Mouse (Mus musculus) spleen, adult 2 months (tissue): ENCODE data around the gene Fcamr. TPM values are rescaled to one million over a fixed set of nuclear protein-coding genes. Genes with fewer than 3 reads are reported as not detected.
A peak's percentile ranks its signal among the peaks of the same experiment; 100 is the strongest.

Experiments used
- DNase-seq, 2 experiments: peaks; one replicate each; pipeline versions ENCODE4 v3.0.0 to v3.0.0-alpha.2; 2012 to 2021; ENCODE audit warnings: low spot score in 2 of 2, low read depth in 1 of 2
- H3K27ac ChIP-seq: fragments of 200-500 bp; 2 replicates; pipeline ENCODE4 v1.5.1; 2012; ENCODE audit warnings: low read length, inconsistent platforms; ENCODE audit not compliant: insufficient read depth
- H3K27me3 ChIP-seq: fragments of 200-500 bp; 2 replicates; pipeline ENCODE4 v1.6.1; 2012; ENCODE audit warnings: mild to moderate bottlenecking, moderate library complexity, low read length, inconsistent platforms; ENCODE audit not compliant: control insufficient read depth, insufficient read depth
- H3K36me3 ChIP-seq: fragments of 200-500 bp; 2 replicates; pipeline ENCODE4 v1.6.1; 2012; ENCODE audit warnings: mild to moderate bottlenecking, low read length, inconsistent platforms; ENCODE audit not compliant: control insufficient read depth, insufficient read depth
- H3K4me1 ChIP-seq: fragments of 200-500 bp; 2 replicates; pipeline ENCODE4 v1.6.1; 2011; ENCODE audit warnings: inconsistent platforms; ENCODE audit not compliant: control insufficient read depth, insufficient read depth, insufficient read length
- H3K4me3 ChIP-seq: fragments of 200-500 bp; 2 replicates; pipeline ENCODE4 v1.5.1; 2011; ENCODE audit warnings: mild to moderate bottlenecking, inconsistent platforms; ENCODE audit not compliant: insufficient read depth, insufficient read length; ENCODE audit errors: extremely low read depth
- CTCF ChIP-seq: fragments of 200-500 bp; IDR thresholded peaks from 2 replicates; pipeline ENCODE4 v1.5.1; 2011; ENCODE audit warnings: mild to moderate bottlenecking, inconsistent platforms; ENCODE audit not compliant: insufficient read depth, insufficient read length, insufficient replicate concordance; ENCODE audit errors: extremely low read depth
- POLR2A ChIP-seq: fragments of 200-500 bp; IDR thresholded peaks from 2 replicates; pipeline ENCODE4 v1.6.1; 2011; ENCODE audit warnings: low read depth, low read length, inconsistent platforms
- WGBS: fragments of 180-500 bp; shearing (Covaris S2); methylation state at CpG from one replicate; pipeline ENCODE4 v1.1.7; 2018; 5-methylcytosine and 5-hydroxymethylcytosine counted together
- polyA plus RNA-seq: library from polyadenylated mRNA; depleted of rRNA; stranded (reverse); fragments of >200 nt; gene quantifications from 2 replicates; pipeline ENCODE4 v1.2.3, GENCODE M21; 2012

Gene Fcamr
- polyA plus RNA-seq, 1 experiment, result 0.67 TPM

DNA sequence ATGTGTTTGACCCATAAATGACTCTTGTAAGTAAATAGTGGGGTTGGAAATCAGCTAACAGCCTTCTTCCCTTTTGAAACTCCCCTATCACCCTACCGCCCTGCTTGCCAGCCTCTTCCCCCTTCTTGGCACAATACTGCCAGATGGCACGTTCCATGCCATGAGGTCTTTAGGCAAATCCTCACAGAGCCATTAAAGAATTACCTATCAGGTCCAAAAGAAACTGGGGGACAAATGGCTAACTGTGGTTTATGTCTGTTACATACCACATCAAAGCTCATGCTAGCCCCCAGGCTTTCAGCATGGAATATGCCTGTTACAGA lies 20.4 kb downstream of the Fcamr start:
- no peak overlapping the region for H3K4me3 ChIP-seq
- peak overlapping the region; percentile 90 for H3K27ac ChIP-seq
- peaks cover 18% of the 10 kb centered on the region; the same call in 1 of the 2 replicates for H3K4me1 ChIP-seq
- H3K36me3 ChIP-seq, result no peaks in the 10 kb centered on the region
- peak in 1 of 2 experiments; percentile 36 for DNase-seq
- TF ChIP-seq POLR2A (no peak), CTCF (no peak)
- 35% methylated on average over 2 of the region's 2 CpGs for WGBS
- no peaks in the 10 kb centered on the region for H3K27me3 ChIP-seq

DNA sequence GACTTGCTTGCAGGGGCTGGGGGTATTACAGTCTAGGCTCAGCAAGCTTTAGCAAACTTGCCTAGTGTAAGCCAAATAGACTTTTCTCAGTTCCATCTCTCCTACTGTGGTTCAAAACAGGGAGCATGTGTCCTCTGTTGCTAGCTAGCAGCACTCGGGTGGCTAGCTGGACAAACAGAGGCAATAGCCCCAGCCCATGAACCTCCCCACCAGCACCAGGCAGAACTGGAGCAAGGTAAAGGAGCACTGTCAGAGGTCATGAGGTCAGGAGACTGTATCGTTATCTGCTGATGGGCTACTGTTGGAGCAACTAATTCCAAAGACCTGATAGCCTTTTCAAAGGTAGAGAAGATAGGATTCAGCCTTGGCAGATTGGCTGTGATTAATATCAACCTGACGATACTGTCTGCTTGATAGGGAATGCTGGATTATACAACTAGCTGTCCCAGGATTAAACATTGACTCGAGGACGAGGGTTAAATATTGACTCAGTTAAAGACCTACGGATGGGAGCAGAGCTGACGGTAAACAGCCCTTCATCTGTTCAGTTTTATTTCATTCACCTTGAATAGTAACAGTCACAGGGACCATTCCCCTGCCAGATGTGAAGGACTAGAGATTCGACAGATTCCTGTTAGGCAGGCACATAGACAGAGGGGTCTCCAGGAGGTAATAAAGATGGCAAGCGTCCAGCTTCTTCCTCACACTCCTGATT lies 21.4 kb downstream of the Fcamr start:
- WGBS, result 90% methylated on average over 9 of the region's 9 CpGs
- Histone ChIP-seq H3K4me1 (peaks cover 18% of the 10 kb centered on the region; the same call in 1 of the 2 replicates), H3K4me3 (no peak overlapping the region), H3K36me3 (no peaks in the 10 kb centered on the region), H3K27me3 (no peaks in the 10 kb centered on the region), H3K27ac (no peak overlapping the region)
- TF ChIP-seq POLR2A, result no peak
- no peak for TF ChIP-seq CTCF
- DNase-seq, result no peak

DNA sequence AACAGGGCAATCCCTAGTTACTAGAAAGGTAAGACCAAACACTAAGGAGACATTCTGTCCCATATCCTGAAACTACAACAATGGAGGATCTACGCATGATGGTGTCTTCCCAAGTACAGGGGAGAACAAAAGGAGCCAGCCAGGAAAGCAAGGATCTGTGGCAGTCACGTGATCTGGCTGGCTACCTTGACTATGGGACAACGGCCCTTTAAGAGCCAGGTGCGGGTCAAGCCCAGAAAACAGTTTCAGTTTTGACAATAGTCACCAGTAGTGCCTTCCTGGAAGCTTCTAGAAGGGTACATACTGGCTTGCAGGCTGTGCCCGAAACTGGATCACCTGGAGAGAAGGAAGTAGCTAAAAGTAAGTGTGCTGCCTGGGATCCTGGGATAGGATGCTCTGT lies 25.7 kb downstream of the Fcamr start, which contains the start of gene Pigr:
Gene Pigr (plus strand): TSS at position 237 of the 400 bp plus-strand sequence.
- TF ChIP-seq POLR2A, result no peak
- TF ChIP-seq CTCF, result no peak
- H3K4me1 ChIP-seq, result peaks cover 5% of the 10 kb centered on the region; the same call in 1 of the 2 replicates
- H3K27ac ChIP-seq, result no peak within 1 kb of the TSS
- no peak within 1 kb of the TSS for H3K4me3 ChIP-seq
- no peaks in the 10 kb centered on the region for H3K27me3 ChIP-seq
- WGBS, result 80% methylated on average over 5 of the region's 5 CpGs
- H3K36me3 ChIP-seq, result no peaks in the 10 kb centered on the region
- DNase-seq, result no peak

DNA sequence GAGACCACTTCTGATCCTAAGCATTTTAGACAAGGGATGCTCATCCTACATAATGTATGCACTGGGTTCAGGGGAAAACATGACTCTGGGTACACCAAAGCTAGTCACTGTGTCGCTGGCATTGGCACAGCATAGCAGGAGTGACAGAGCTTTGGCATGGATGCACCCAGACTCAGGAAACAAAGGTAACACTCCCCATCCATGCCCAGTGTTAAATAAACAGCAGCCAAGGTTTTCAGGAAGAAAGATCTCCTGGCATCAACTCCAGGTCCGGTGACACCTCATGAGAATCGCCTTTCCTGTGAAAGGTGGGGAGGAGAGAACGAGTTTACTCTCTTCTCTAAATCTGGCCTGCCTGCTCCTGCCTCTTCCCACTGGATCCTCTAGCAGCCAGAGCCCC lies 28.0 kb downstream of the Fcamr start:
- H3K4me1 ChIP-seq, result no peaks in the 10 kb centered on the region
- H3K4me3 ChIP-seq, result no peak overlapping the region
- H3K36me3 ChIP-seq, result no peaks in the 10 kb centered on the region
- WGBS, result 81% methylated on average over 4 of the region's 4 CpGs
- no peak for DNase-seq
- TF ChIP-seq CTCF (no peak), POLR2A (no peak)
- H3K27ac ChIP-seq, result no peak overlapping the region
- no peaks in the 10 kb centered on the region for H3K27me3 ChIP-seq

DNA sequence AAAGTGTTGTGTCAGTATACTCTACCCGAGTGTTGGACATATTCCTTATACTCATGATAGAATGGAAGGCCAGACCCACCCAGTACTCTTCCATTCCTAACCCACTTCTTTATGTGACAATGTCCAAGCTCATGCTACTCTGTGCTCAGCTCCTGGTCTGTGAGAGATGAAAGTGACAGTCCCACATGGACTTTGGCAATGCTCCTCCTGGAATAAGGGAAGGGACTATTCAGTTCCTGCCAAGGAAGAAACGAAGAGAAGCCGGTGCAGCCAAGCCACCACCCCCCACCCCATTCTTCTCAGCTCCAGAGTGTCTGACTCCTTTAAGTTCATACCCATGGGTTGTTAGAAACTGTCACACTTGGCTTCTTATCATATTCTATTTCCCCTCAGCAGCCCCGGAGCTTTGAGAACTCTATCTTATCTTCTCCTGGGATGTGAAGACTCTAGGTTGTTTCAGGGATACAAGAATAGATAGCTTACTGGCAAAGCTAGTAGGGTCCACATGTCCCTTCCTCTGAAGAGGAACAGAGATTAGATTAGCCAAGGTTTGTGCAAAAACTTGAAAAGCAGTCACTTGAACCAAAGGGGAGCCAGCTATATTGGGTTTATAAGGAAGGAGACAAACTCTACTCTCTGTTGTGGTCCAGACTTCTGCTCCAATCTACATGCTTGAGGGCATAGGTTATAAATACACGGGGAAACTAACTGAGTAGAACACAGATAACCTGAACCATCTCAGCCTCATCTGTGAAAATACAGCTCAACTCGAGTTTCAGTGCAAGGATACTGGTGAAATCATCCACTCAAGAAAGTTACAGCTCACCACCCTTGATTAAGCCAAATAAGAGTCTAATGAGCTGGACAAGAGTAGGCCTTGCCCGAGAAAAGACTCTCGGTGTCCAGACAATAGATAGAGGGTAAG lies 29.5 kb downstream of the Fcamr start:
- no peaks in the 10 kb centered on the region for H3K36me3 ChIP-seq
- H3K27me3 ChIP-seq, result no peaks in the 10 kb centered on the region
- 75% methylated on average over 8 of the region's 8 CpGs for WGBS
- TF ChIP-seq CTCF, result no peak
- TF ChIP-seq POLR2A, result no peak
- DNase-seq, result no peak
- no peak overlapping the region for H3K27ac ChIP-seq
- H3K4me1 ChIP-seq, result no peaks in the 10 kb centered on the region
- H3K4me3 ChIP-seq, result no peak overlapping the region

DNA sequence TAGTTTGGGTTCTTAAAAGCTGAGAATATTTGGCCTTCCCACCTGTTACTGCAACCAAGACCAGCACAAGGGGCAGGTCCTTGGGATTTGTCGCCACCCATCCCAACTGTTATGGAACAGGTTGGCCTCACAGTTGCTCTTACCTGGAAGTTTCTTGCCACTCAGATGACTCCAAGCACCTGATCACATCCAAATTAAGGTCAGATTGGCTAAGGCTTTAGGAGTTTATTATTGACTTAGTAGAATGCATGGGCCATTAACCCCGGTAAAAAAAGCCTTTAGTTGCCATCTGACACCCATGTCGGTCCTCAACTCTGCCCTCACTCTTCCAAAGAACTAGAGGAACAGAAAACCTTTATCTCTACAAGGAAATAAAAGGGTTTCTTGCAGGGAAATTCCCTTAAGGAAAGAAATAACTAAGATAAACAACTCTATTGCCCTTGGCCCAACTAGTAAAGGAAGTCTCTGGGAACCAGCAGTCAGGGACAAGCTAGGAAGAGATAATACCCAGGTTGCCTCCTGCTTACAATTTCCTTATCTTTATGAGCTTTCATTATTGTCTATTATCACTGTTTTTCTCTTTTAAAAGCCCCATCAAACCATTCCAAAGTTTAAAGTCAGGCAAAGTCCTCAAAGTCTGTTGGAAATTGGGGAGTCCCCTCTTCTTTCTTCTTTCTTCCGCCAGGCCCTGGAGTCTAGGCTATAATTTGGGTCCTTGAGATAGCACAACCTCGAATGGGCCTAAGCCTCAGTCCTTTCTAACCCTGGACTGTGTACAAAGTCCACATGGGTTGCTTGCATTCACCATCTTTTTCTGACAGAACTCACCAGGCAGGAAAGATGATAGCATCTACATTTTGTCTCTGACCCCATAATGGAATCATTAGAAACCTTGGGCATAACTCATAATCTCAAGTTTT lies 31.8 kb downstream of the Fcamr start:
- 80% methylated on average over 5 of the region's 5 CpGs for WGBS
- H3K36me3 ChIP-seq, result no peaks in the 10 kb centered on the region
- H3K27me3 ChIP-seq, result no peaks in the 10 kb centered on the region
- TF ChIP-seq POLR2A (no peak), CTCF (no peak)
- no peak overlapping the region for H3K4me3 ChIP-seq
- no peak for DNase-seq
- H3K4me1 ChIP-seq, result no peaks in the 10 kb centered on the region
- no peak overlapping the region for H3K27ac ChIP-seq
